Mouse (Mus musculus) hindbrain, embryonic 13.5 days (tissue): ENCODE results near the gene Gps2. TPM values are rescaled to one million over a fixed set of nuclear protein-coding genes. Genes with fewer than 3 reads are reported as not detected.
"Not testable (repeated sequence)": the region's sequence is repeated elsewhere in the genome, so short reads cannot be mapped to it uniquely, and the experiment has no call there.

Experiments used
- ATAC-seq: fragments of 200-750 bp; cut with Nextera tagmentation; 2 replicates; pipeline ENCODE4 v1.8.0; 2017; ENCODE audit warnings: moderate TSS enrichment; ENCODE audit not compliant: low FRiP score
- H3K27ac ChIP-seq: fragments of 300-500 bp; sonication (generic); 2 replicates; pipeline ENCODE4 v1.5.1; 2015; ENCODE audit warnings: inconsistent platforms, mild to moderate bottlenecking, moderate library complexity
- H3K27me3 ChIP-seq: fragments of 300-500 bp; sonication (generic); 2 replicates; pipeline ENCODE4 v1.6.1; 2015; ENCODE audit warnings: mild to moderate bottlenecking, inconsistent platforms
- H3K36me3 ChIP-seq: fragments of 300-500 bp; sonication (generic); 2 replicates; pipeline ENCODE4 v1.6.1; 2015; ENCODE audit warnings: mild to moderate bottlenecking, inconsistent platforms
- H3K4me1 ChIP-seq: fragments of 300-500 bp; sonication (generic); replicated peaks from 2 replicates; pipeline ENCODE4 v1.6.1; 2015; ENCODE audit warnings: inconsistent platforms
- H3K4me2 ChIP-seq: fragments of 300-500 bp; sonication (generic); 2 replicates; pipeline ENCODE4 v1.6.1; 2015; ENCODE audit warnings: inconsistent platforms, mild to moderate bottlenecking, moderate library complexity
- H3K4me3 ChIP-seq: fragments of 300-500 bp; sonication (generic); 2 replicates; pipeline ENCODE4 v1.5.1; 2015; ENCODE audit warnings: mild to moderate bottlenecking, inconsistent platforms
- H3K9ac ChIP-seq: fragments of 300-500 bp; sonication (generic); 2 replicates; pipeline ENCODE4 v1.6.1; 2015; ENCODE audit warnings: mild to moderate bottlenecking, inconsistent platforms
- H3K9me3 ChIP-seq: fragments of 300-500 bp; sonication (generic); 2 replicates; pipeline ENCODE4 v1.6.1; 2016; ENCODE audit warnings: inconsistent platforms
- WGBS: fragments of 180-500 bp; shearing (Covaris S2); methylation state at CpG from one replicate; pipeline ENCODE4 v1.1.7; 2015; 5-methylcytosine and 5-hydroxymethylcytosine counted together
- polyA plus RNA-seq: library from polyadenylated mRNA; unstranded; fragments of >200 nt; fragmentation: Nextera tagmentation; extraction: Ambion mirVana; gene quantifications from 2 replicates; pipeline ENCODE4 v1.2.1, GENCODE M21; 2015

Gene Gps2
- polyA plus RNA-seq, 1 experiment from 2014 or later = 72.4 TPM

DNA sequence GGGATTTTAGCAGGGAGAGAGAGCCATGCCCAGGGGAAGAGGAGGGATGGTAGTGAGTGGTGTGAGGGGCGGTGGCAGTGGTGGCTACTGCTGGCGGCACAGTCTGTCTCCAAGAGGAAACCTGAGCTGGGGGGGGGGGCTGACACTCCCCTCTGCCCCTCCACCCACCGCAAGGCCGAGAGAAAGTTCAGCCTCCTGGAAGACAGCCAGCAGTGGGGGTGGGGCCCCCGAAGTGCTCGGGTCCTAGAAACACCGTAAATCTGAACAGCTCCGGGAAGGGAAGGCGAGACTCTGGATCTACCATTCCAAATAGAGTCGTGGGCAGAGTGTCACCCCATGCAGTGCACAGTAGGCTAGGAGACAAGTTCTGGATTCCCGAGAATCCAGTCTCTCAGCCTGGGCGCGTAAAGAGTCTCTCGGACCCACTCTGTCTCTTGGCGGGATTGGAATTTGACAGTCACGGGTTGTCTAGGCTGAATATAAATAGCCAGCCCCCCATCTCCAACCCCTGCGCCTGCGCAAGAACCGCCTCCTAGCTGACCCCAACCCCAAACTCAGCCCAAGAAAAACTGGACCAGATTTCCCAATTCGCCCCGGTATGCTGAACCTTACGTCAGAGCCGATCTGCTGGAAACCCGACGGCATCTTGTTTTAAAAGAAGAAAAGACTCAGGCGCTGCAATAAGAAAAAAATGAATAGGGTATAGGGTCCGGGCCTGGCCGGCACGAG lies 33.8 kb downstream of the Gps2 start:
- peak; percentile 46 for ATAC-seq
- H3K27ac ChIP-seq = no peak overlapping the region
- H3K4me2 ChIP-seq = peak overlapping the region; percentile 62
- H3K9ac ChIP-seq = peak overlapping the region; percentile 63
- H3K4me3 ChIP-seq = peak overlapping the region; percentile 44
- H3K9me3 ChIP-seq = no peaks in the 10 kb centered on the region
- 2% methylated on average over 29 of the region's 29 CpGs for WGBS
- H3K27me3 ChIP-seq = peaks cover 40% of the 10 kb centered on the region
- H3K36me3 ChIP-seq = no peaks in the 10 kb centered on the region
- peaks cover 19% of the 10 kb centered on the region for H3K4me1 ChIP-seq

DNA sequence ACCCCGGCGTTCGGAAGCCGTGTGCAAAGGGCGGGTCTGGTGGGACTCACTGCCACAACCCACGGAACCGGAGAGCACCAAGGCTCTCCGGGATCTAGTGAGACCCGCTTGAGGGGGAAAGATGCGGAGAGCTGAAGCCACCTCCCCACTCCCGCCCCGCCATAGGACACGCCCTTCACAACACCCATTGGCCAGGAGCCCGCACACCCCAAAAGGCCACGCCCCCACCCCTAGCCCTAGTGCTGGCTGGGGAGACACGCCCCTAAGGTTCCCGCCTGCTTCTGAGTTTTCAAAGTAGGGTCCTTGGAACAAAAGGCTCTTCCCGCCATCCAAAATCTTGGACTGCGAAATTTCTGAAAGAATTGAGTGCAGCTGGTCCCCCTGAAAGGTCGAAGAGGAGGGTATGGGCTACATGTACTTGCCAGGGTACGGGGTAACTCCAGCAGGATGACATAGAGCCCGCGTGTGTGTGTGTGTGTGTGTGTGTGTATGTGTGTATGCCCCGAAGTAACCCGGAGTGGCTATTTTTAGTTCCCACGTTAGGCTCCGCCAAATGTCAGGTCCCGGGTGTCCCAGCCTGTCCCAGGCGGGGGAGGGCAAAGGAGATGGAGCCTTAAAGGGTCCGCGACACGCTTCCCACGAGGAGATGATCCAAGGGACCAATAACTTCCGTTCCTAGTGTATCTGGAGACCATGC lies 34.5 kb downstream of the Gps2 start, which contains the start of gene Slc2a4:
Gene Slc2a4 (minus strand): TSS at position 123 of the 697 bp plus-strand sequence.
- WGBS = under 1% methylated on average over 34 of the region's 34 CpGs
- Histone ChIP-seq H3K27me3 (peaks cover 43% of the 10 kb centered on the region), H3K27ac (peak within 1 kb of the TSS; percentile 40; the same call in 1 of the 2 replicates), H3K9me3 (no peaks in the 10 kb centered on the region), H3K36me3 (no peaks in the 10 kb centered on the region), H3K9ac (peak within 1 kb of the TSS; percentile 63), H3K4me3 (peak within 1 kb of the TSS; percentile 44), H3K4me1 (peaks cover 19% of the 10 kb centered on the region), H3K4me2 (peak within 1 kb of the TSS; percentile 62)
- ATAC-seq = peak; percentile 93

DNA sequence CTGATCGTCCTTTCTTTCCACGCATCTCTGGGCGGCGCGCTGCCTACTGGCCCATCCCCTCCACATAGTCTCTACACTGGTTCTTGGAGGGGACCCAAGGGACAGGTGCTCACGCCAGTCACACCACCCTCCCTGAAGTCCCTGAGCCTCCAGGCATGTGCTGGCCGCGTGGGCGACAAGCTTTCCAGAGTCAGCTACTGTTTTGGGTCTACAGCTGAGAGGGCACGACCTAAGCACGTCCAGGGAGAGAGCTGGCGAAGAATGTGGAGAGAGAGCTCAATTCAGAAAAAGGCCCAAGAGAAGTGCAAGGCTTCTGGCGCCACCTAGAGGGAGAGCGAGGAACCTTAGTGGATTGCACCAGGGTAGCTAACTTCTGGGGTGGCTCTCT lies 35.1 kb downstream of the Gps2 start:
- no peaks in the 10 kb centered on the region for H3K9me3 ChIP-seq
- 1% methylated on average over 14 of the region's 14 CpGs for WGBS
- H3K27me3 ChIP-seq = peaks cover 43% of the 10 kb centered on the region
- peaks cover 19% of the 10 kb centered on the region for H3K4me1 ChIP-seq
- no peak overlapping the region for H3K9ac ChIP-seq
- H3K27ac ChIP-seq = peak overlapping the region; percentile 40; the same call in 1 of the 2 replicates
- peak; percentile 25; the same call in 1 of the 2 replicates for ATAC-seq
- peak overlapping the region; percentile 44 for H3K4me3 ChIP-seq
- peak overlapping the region; percentile 62 for H3K4me2 ChIP-seq
- H3K36me3 ChIP-seq = no peaks in the 10 kb centered on the region

DNA sequence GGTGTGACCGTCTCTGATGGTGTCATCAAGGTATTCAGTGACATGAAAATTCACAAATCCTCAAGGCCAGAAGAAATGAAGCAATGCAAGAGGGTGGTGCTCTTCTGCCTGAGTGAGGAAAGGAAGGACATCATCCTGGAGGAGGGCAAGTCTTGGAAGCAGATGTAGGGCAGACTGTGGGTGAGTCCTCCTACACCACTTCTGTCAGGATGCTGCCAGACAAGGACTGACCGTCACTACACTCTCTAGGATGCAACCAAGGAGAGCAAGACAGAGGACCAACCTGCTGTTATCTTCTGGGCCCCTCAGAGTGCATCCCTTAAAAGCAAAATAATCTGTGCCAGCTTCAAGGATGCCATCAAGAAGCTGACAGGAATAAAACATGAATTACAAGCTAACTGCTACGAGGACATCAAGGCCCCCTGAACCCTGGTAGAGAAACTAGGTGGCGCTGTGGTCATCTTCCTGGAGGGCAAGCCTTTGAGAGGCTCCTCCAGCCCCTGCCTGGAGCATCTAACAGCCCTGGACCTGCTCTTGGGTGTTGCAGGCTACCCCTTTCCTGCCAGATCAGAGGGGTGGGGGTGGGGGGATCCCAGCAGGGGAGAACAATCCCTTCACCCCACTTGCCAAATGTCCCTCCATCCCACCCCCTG lies 37.2 kb downstream of the Gps2 start:
- Histone ChIP-seq H3K4me3 (no peak overlapping the region), H3K9me3 (no peaks in the 10 kb centered on the region), H3K4me1 (peaks cover 19% of the 10 kb centered on the region), H3K27me3 (peaks cover 50% of the 10 kb centered on the region), H3K27ac (no peak overlapping the region), H3K36me3 (no peaks in the 10 kb centered on the region), H3K4me2 (no peak overlapping the region), H3K9ac (no peak overlapping the region)
- ATAC-seq = no peak
- 46% methylated on average over 4 of the region's 4 CpGs for WGBS

DNA sequence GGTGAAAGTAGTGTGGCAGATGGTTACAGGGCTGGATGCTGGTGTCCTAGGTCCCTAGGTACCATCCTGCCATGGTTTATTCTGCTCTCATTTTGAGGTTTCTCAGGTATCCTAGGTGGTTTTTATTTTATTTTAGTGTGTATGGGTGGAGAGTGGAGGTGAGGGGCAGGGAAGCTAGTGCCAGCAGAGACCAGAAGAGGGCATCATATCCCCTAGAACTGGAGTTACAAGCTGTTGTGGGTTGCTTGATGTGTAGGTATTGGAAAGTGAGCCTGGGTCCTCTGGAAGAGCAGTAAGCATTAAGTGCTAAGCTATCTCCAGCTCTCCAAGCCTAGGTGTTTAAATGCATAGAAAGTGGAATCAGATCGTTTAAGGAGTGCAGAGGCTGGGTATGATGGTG lies 38.6 kb downstream of the Gps2 start:
- WGBS = 53% methylated on average over 1 of the region's 1 CpGs
- H3K27me3 ChIP-seq = peaks cover 45% of the 10 kb centered on the region; the same call in 1 of the 2 replicates
- no peak overlapping the region for H3K9ac ChIP-seq
- no peaks in the 10 kb centered on the region for H3K36me3 ChIP-seq
- no peaks in the 10 kb centered on the region for H3K9me3 ChIP-seq
- H3K27ac ChIP-seq = no peak overlapping the region
- peaks cover 15% of the 10 kb centered on the region for H3K4me1 ChIP-seq
- no peak overlapping the region for H3K4me2 ChIP-seq
- H3K4me3 ChIP-seq = no peak overlapping the region
- no peak for ATAC-seq

DNA sequence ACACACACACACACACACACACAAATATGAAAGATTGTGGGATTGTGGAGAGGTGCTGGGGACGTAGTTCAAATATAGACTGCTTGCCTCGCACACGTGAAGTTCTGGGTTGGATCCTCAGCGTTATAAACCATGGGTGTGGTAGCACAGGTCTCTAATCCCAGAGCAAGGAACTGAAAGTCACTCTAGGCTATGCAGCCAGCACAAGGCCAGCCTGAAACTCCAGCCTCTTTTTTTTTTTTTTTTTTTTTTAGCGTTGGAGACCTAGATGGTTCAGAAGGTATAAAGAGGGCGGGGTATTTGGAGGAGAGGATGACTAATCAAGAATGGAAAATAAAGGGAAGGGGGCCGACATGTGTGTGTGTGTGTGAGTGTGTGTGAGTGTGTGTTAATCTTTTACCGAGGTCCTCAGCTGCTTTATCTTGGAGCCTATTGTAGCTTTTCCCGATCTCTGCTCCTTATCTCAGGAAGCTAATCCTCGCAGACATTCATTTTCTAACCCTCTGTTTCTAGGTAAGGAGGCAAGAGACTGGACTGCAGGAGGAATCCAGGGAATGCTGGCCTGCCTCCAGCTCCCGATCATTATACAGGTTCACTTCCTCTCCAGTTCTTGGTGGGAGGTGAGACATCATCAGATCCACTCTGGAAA lies 39.7 kb downstream of the Gps2 start:
- no peak overlapping the region for H3K27ac ChIP-seq
- WGBS = 68% methylated on average over 11 of the region's 11 CpGs

DNA sequence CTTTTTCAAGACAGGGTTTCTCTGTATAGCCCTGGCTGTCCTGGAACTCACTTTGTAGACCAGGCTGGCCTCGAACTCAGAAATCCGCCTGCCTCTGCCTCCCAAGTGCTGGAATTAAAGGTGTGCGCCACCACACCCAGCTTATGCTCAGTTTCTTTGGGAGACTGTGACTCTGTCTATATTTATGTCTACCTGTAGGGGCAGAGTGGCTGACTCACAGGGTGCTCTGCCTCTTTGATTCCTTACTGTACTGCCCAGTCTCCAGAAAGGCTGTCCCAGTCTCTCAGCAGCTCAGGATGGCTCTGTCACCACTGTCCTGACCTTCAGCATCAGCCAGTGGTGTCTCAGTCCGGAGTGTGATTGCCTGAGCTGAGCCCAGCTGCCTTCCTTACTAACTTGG lies 41.9 kb downstream of the Gps2 start:
- ATAC-seq, H3K9me3 ChIP-seq, H3K4me1 ChIP-seq, H3K4me2 ChIP-seq, H3K9ac ChIP-seq, H3K27ac ChIP-seq, H3K36me3 ChIP-seq, H3K4me3 ChIP-seq: not testable (repeated sequence)
- WGBS = 81% methylated on average over 4 of the region's 4 CpGs
- H3K27me3 ChIP-seq = peaks cover 39% of the 10 kb centered on the region

More for the DNA sequence above, 39.7 kb downstream of the Gps2 start:
- Histone ChIP-seq H3K4me2 (no peak overlapping the region), H3K4me1 (peaks cover 4% of the 10 kb centered on the region), H3K27me3 (peaks cover 38% of the 10 kb centered on the region; the same call in 1 of the 2 replicates), H3K9ac (no peak overlapping the region), H3K4me3 (no peak overlapping the region), H3K36me3 (no peaks in the 10 kb centered on the region), H3K9me3 (no peaks in the 10 kb centered on the region)
- no peak for ATAC-seq

DNA sequence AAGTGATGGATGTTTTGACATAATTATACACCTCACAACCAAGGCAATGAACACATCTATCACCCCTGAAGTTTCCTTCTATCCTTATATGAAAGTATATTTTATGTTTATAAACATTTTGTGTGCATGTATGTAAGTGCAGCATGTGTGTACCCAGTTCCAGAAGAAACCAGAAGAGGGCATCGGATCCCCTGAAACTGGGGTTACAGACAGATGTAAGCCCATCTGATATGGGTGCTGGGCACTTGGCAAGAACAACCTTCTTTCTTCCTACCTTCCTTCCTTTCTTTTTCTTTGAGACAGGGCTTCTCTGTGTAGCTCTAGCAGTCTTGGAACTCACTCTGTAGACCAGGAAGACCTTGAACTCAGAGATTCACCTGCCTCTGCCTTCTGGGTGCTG lies 42.5 kb downstream of the Gps2 start:
- Histone ChIP-seq H3K9me3 (no peaks in the 10 kb centered on the region), H3K27ac (no peak overlapping the region), H3K36me3 (no peaks in the 10 kb centered on the region), H3K27me3 (peaks cover 41% of the 10 kb centered on the region), H3K9ac (no peak overlapping the region), H3K4me3 (no peak overlapping the region), H3K4me2 (no peak overlapping the region), H3K4me1 (no peaks in the 10 kb centered on the region)
- no peak for ATAC-seq
- 86% methylated on average over 1 of the region's 1 CpGs for WGBS

DNA sequence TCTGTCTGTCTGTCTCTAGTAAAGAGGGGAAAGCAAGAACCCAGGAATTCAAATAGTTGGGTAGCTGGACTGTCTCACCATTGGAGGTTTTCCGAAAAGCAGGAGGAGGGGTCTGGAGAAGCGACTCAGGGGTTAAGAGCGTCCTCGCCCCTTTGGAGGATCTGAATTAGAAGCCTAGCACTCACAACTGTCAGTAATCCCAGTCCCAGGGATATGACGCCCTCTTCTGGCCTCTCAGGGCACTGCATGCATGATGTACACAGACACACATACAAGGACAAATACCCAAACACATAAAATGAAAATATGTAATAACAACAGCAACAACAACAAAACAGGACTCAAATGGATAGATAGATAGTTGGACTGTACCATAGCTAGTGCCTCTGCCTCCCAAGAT lies 46.9 kb downstream of the Gps2 start:
- Histone ChIP-seq H3K27ac (no peak overlapping the region), H3K4me1 (peaks cover 7% of the 10 kb centered on the region), H3K4me2 (no peak overlapping the region), H3K9ac (no peak overlapping the region), H3K4me3 (no peak overlapping the region), H3K36me3 (no peaks in the 10 kb centered on the region), H3K27me3 (peaks cover 70% of the 10 kb centered on the region), H3K9me3 (no peaks in the 10 kb centered on the region)
- ATAC-seq = no peak
- WGBS = 28% methylated on average over 5 of the region's 5 CpGs

DNA sequence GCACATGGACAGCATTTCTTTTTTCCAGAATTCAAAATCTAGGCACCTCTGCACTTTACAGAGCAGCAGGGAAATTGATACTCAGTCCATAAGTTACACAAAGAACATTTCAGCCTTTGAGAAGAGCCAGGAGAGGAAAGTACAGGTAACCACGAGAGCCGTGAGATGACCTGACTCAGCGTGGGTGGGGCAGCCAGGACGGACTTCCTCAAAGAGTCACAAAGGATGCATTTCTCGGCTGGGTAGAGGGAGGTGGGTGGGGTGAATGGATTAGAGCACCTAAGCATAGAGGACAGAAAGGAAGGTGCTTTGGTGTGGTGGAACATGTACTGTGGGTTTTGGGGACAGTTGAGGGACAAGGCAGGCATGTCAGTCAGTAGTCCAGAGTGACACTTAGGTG lies 48.2 kb downstream of the Gps2 start:
- no peak for ATAC-seq
- Histone ChIP-seq H3K9ac (no peak overlapping the region), H3K9me3 (no peaks in the 10 kb centered on the region), H3K4me2 (no peak overlapping the region), H3K27ac (no peak overlapping the region), H3K4me3 (no peak overlapping the region), H3K27me3 (peaks cover 81% of the 10 kb centered on the region), H3K4me1 (peaks cover 19% of the 10 kb centered on the region), H3K36me3 (no peaks in the 10 kb centered on the region)
- WGBS = 58% methylated on average over 5 of the region's 5 CpGs

DNA sequence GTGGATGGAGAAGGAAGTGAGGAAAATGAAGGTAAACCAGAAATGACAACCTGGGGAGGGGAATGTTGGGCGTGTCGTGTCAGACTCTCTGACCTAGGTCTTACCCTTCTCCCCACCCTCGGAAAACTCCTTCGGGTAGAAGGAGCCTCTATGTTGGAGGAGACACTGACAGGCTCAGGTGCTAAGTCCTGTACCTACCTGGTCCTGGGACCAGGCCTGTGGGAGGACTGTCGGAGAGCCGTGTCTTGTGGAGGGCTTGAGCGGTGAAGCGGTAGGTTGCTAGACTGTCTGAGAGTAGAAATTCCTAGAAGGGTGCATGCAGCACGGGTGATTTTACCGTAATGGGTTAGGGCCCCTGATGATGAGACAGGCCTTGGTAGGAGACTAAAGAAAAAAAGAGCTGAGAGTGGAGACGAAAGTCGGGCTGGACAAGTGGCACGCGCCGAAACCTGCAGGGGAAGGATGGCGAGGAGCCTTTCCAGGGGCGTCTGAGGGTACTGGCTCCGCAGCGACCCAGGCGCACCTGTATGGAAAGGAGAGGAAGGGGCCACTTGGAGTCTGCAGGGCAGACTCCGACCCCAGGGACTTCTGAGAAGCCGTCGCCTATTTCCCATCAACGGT lies 51.1 kb downstream of the Gps2 start, which contains the start of gene Cldn7:
Gene Cldn7 (plus strand): TSS at position 130 of the 621 bp plus-strand sequence.
- H3K36me3 ChIP-seq = peaks cover 20% of the 10 kb centered on the region
- peak within 1 kb of the TSS; percentile 18 for H3K4me3 ChIP-seq
- no peak within 1 kb of the TSS for H3K27ac ChIP-seq
- no peak for ATAC-seq
- peak within 1 kb of the TSS; percentile 26; the same call in 1 of the 2 replicates for H3K4me2 ChIP-seq
- no peaks in the 10 kb centered on the region for H3K9me3 ChIP-seq
- peaks cover 93% of the 10 kb centered on the region for H3K27me3 ChIP-seq
- H3K9ac ChIP-seq = no peak within 1 kb of the TSS
- WGBS = 8% methylated on average over 24 of the region's 24 CpGs
- H3K4me1 ChIP-seq = peaks cover 20% of the 10 kb centered on the region
